ENCODE assay signal across 8 mouse cellular contexts in genomic region chr7:83431094-83431493, GRCm38 (mm10).
DNase-seq lines count a peak whose midpoint lies in the region; ATAC-seq and TF ChIP-seq lines count a peak whose summit lies in the region.

No protein-coding gene starts in this region.

- WGBS in limb, embryonic 15.5 days = 19% methylated on average over 2 of the region's 2 CpGs

- no peaks in the 10 kb centered on the region for H3K27me3 ChIP-seq in Patski
- H3K27me3 ChIP-seq in limb, embryonic 15.5 days = no peaks in the 10 kb centered on the region

- POLR2A ChIA-PET in Patski (lab: Charles Lee) = no interaction called here

- intact Hi-C loops in heart, postnatal 25 days (cut with DNase I) = no loop called here

- in situ Hi-C loops in Patski (cut with MboI; ENCODE audit: low pct_unique_long_range_greater_than_20kb) = no loop called here

- ATAC-seq in Patski = peak; percentile 60
- 0 out of 2 replicates have a peak, but pooled peaks have one; percentile 44 for ATAC-seq in limb, embryonic 15.5 days (ENCODE audit: insufficient number of reproducible peaks, low FRiP score, low TSS enrichment, low read depth)

- no peak for TF ChIP-seq CTCF in Patski (IDR thresholded peaks at IDR 0.05)

- H3K27ac ChIP-seq in limb, embryonic 15.5 days = 0 out of 2 replicates have a peak overlapping the region, but pooled peaks have one; percentile 35

- DNase-seq in cerebellum, postnatal 10 days = peak; percentile 32 to 46
- no peak for DNase-seq in cerebellum, postnatal 4 days (ENCODE audit: low spot score in 2 of 2)
- no peak for DNase-seq in Patski (ENCODE audit: low read depth, low spot score)
- DNase-seq in heart, postnatal 25 days (ENCODE audit: low spot score) = peak; percentile 19
- no peak for DNase-seq in spleen, adult 12 weeks (ENCODE audit: low spot score)
- no peak for DNase-seq in layer of hippocampus, postnatal 25 days (ENCODE audit: extremely low spot score in 1 of 2, low spot score in 1 of 2)
- DNase-seq in embryo, embryonic 10 days (ENCODE audit: low spot score) = no peak

- CTCF ChIA-PET in Patski (lab: Charles Lee) = interaction anchor here (1.0 to 2.1 kb wide), 3 partner anchors 9 to 204 kb away, joined by 3 to 5 read pairs (median 3); no protein-coding TSS in a partner anchor

- no peak overlapping the region for H3K4me3 ChIP-seq in limb, embryonic 15.5 days

- peaks cover 15% of the 10 kb centered on the region for H3K4me1 ChIP-seq in limb, embryonic 15.5 days

- no peaks in the 10 kb centered on the region for H3K9me3 ChIP-seq in limb, embryonic 15.5 days

- H3K9ac ChIP-seq in limb, embryonic 15.5 days = no peak overlapping the region

- H3K4me2 ChIP-seq in limb, embryonic 15.5 days = no peak overlapping the region

- no peaks in the 10 kb centered on the region for H3K36me3 ChIP-seq in limb, embryonic 15.5 days

Comparison
In these comparisons a context has a peak if more than half of its experiments do, and no peak if none do; other contexts are left out.
1. DNase-seq: peak in cerebellum, postnatal 10 days (2 of 2) and heart, postnatal 25 days (single experiment); none in cerebellum, postnatal 4 days (0 of 2), Patski (single experiment), spleen, adult 12 weeks (single experiment), layer of hippocampus, postnatal 25 days (0 of 2) and embryo, embryonic 10 days (single experiment).